Mouse (Mus musculus) embryonic facial prominence, embryonic 14.5 days (tissue): ENCODE data around the gene Cacna1i. TPM values are rescaled to one million over a fixed set of nuclear protein-coding genes. Genes with fewer than 3 reads are reported as not detected.
A peak's percentile ranks its signal among the peaks of the same experiment; 100 is the strongest.

Experiments used
- ATAC-seq: fragments of 200-750 bp; cut with Nextera tagmentation; 2 replicates; pipeline ENCODE4 v1.8.0; 2017; ENCODE audit warnings: low read depth, moderate number of reproducible peaks, moderate TSS enrichment
- DNase-seq: peaks from one replicate; pipeline ENCODE4 v3.0.0-alpha.2; 2015; ENCODE audit warnings: low spot score
- H3K27ac ChIP-seq: fragments of 300-500 bp; sonication (generic); replicated peaks from 2 replicates; pipeline ENCODE4 v1.5.1; 2014; ENCODE audit warnings: low read depth, mild to moderate bottlenecking, low read length, moderate library complexity
- H3K27me3 ChIP-seq: fragments of 300-500 bp; sonication (generic); replicated peaks from 2 replicates; pipeline ENCODE4 v1.6.1; 2014; ENCODE audit warnings: low read length; ENCODE audit not compliant: control insufficient read depth, insufficient read depth
- H3K36me3 ChIP-seq: fragments of 300-500 bp; sonication (generic); 2 replicates; pipeline ENCODE4 v1.6.1; 2014; ENCODE audit warnings: low read length, mixed read lengths; ENCODE audit not compliant: control insufficient read depth, insufficient read depth
- H3K4me1 ChIP-seq: fragments of 300-500 bp; sonication (generic); 2 replicates; pipeline ENCODE4 v1.6.1; 2014; ENCODE audit warnings: antibody characterized with exemption, low read length; ENCODE audit not compliant: control insufficient read depth, insufficient read depth
- H3K4me2 ChIP-seq: fragments of 300-500 bp; sonication (generic); 2 replicates; pipeline ENCODE4 v1.6.1; 2014; ENCODE audit warnings: low read depth, mild to moderate bottlenecking, low read length, moderate library complexity, mixed read lengths
- H3K4me3 ChIP-seq: fragments of 300-500 bp; sonication (generic); 2 replicates; pipeline ENCODE4 v1.5.1; 2014; ENCODE audit warnings: low read depth, mild to moderate bottlenecking, low read length
- H3K9ac ChIP-seq: fragments of 300-500 bp; sonication (generic); 2 replicates; pipeline ENCODE4 v1.6.1; 2014; ENCODE audit warnings: low read depth, mild to moderate bottlenecking, low read length, moderate library complexity, mixed read lengths
- H3K9me3 ChIP-seq: fragments of 300-500 bp; sonication (generic); 2 replicates; pipeline ENCODE4 v1.6.1; 2016; ENCODE audit warnings: low read length; ENCODE audit not compliant: control insufficient read depth
- WGBS: fragments of 180-500 bp; shearing (Covaris S2); extraction: QIAGEN DNeasy Blood & Tissue Kit; methylation state at CpG from one replicate; pipeline ENCODE4 v1.1.7; 2014; 5-methylcytosine and 5-hydroxymethylcytosine counted together
- polyA plus RNA-seq: library from polyadenylated mRNA; unstranded; fragments of >200 nt; fragmentation: Nextera tagmentation; extraction: Ambion mirVana; gene quantifications from 2 replicates; pipeline ENCODE4 v1.2.1, GENCODE M21; 2014

The Cacna1i gene
- polyA plus RNA-seq, 1 experiment from 2014 or later = 0.06 TPM

DNA sequence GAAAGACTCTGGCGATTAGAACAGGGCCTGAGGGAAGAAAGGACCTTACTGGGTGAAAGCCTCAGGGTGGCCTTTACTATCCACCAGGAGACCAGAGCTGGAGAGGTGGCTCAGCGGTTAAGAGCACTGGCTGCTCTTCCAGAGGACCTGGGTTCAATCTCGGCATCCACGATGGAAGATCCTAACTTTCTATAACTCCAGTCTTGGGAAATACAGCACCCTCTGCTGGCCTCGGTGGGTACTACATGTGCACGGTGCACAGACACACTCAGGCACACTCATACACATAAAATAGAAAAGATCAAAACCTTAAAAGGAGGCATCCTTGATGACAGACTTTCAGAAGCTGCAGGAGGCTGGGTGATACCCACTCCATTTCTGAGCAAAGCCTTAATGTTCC, 6.4 kb upstream of the Cacna1i start:
- 20% methylated on average over 6 of the region's 6 CpGs for WGBS
- DNase-seq = no peak
- no peaks in the 10 kb centered on the region for H3K36me3 ChIP-seq

DNA sequence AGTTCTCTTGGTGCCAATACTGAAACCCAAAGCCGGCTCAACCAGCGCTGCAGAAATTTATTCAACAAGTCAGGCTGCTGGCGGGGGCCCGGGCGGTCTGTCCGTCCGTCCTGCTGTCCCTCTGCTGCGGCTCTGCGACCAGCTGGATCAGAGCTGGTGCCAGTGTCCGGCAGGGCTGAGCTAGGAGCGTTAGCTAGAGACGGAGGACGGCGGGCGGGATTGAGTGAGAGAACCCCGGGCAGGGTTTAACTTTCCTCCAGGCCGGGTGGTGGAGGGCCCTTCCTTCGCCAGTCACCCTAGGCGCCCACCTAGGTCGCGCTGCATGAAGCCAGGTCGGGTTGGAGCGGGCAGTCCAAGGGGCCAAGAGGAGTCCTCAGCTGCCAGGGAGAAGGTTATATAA, 998 bp downstream of the Cacna1i start:
- peak overlapping the region; percentile 92 for H3K4me2 ChIP-seq
- no peak overlapping the region for H3K9ac ChIP-seq
- H3K4me1 ChIP-seq = no peaks in the 10 kb centered on the region
- no peak overlapping the region for H3K27ac ChIP-seq
- no peaks in the 10 kb centered on the region for H3K9me3 ChIP-seq
- DNase-seq (no peak), ATAC-seq (no peak)
- H3K4me3 ChIP-seq = peak overlapping the region; percentile 51
- 1% methylated on average over 19 of the region's 23 CpGs for WGBS
- H3K27me3 ChIP-seq = peaks cover 70% of the 10 kb centered on the region
- no peaks in the 10 kb centered on the region for H3K36me3 ChIP-seq

More for the DNA sequence above, 6.4 kb upstream of the Cacna1i start:
- Histone ChIP-seq H3K9ac (no peak overlapping the region), H3K9me3 (no peaks in the 10 kb centered on the region), H3K4me2 (no peak overlapping the region), H3K27ac (no peak overlapping the region), H3K4me3 (no peak overlapping the region), H3K4me1 (no peaks in the 10 kb centered on the region), H3K27me3 (peaks cover 26% of the 10 kb centered on the region)
- no peak for ATAC-seq

GRCm38 (mm10) chr15:80289436-80289835, 2.4 kb downstream of the Cacna1i start:
- no peaks in the 10 kb centered on the region for H3K36me3 ChIP-seq
- H3K9ac ChIP-seq = no peak overlapping the region
- H3K4me1 ChIP-seq = no peaks in the 10 kb centered on the region
- no peaks in the 10 kb centered on the region for H3K9me3 ChIP-seq
- H3K4me2 ChIP-seq = no peak overlapping the region
- H3K27ac ChIP-seq = no peak overlapping the region
- peaks cover 58% of the 10 kb centered on the region for H3K27me3 ChIP-seq
- 6% methylated on average over 10 of the region's 10 CpGs for WGBS
- H3K4me3 ChIP-seq = no peak overlapping the region
- DNase-seq (peak; percentile 65), ATAC-seq (no peak)

- no peak overlapping the region for H3K9ac ChIP-seq
- no peak overlapping the region for H3K4me3 ChIP-seq
- no peak for ATAC-seq
- no peaks in the 10 kb centered on the region for H3K9me3 ChIP-seq
- H3K4me1 ChIP-seq = no peaks in the 10 kb centered on the region
- H3K4me2 ChIP-seq = no peak overlapping the region
- no peak overlapping the region for H3K27ac ChIP-seq
- no peaks in the 10 kb centered on the region for H3K27me3 ChIP-seq
- no peak for DNase-seq
- H3K36me3 ChIP-seq = no peaks in the 10 kb centered on the region
- 97% methylated on average over 1 of the region's 1 CpGs for WGBS
Measured at GRCm38 (mm10) chr15:80297146-80297545, 10.1 kb downstream of the Cacna1i start.

DNA sequence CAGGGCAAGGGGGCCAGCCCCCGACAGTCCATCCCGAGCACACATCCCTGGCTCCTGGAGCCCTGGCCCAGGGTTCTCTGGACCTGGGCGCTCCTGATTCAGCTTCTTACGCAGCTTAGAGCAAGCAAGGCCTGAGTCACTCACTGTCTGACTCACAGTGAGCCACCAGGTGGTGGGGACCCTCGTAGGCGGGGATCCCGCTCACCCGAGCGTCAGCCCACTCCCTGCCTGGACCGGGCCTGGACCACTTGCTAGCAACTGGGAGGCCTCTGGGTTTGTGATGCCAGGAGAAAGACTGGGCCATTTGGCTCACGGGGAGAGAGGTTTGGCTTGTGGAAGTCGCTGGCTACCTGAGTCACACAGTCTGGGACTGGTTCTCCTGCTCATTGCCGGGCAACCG, 16.7 kb downstream of the Cacna1i start:
- 74% methylated on average over 14 of the region's 14 CpGs for WGBS
- Histone ChIP-seq H3K9ac (no peak overlapping the region), H3K4me1 (no peaks in the 10 kb centered on the region), H3K4me3 (no peak overlapping the region), H3K9me3 (no peaks in the 10 kb centered on the region), H3K27ac (no peak overlapping the region), H3K36me3 (no peaks in the 10 kb centered on the region), H3K27me3 (no peaks in the 10 kb centered on the region), H3K4me2 (no peak overlapping the region)
- DNase-seq (no peak), ATAC-seq (no peak)

- 79% methylated on average over 12 of the region's 12 CpGs for WGBS
- H3K27me3 ChIP-seq = no peaks in the 10 kb centered on the region
- H3K27ac ChIP-seq = no peak overlapping the region
- H3K9ac ChIP-seq = no peak overlapping the region
- no peaks in the 10 kb centered on the region for H3K36me3 ChIP-seq
- H3K9me3 ChIP-seq = no peaks in the 10 kb centered on the region
- DNase-seq (no peak), ATAC-seq (no peak)
- H3K4me3 ChIP-seq = no peak overlapping the region
- H3K4me1 ChIP-seq = no peaks in the 10 kb centered on the region
- H3K4me2 ChIP-seq = no peak overlapping the region
Measured at GRCm38 (mm10) chr15:80304188-80304587, 17.1 kb downstream of the Cacna1i start.

DNA sequence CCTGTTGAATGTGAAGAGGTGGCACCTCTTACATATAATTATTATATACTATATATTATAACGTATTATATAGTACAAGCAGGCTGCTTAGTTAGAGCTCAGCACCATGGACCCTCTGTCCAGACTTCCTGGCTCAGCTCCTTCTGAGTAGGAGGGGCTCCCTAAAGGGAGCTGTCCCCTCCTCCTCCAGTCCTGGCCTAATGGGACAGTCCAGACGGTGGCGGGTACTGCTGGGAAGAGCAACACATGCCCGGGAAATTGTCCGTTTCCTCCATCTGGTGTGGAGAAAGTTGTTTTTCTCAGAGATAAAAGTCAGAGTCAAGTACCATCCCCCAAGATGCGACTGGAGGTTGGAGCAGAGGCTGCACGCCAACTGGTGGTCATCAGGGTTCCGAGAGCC, 19.1 kb downstream of the Cacna1i start:
- DNase-seq = no peak
- no peak for ATAC-seq
- 40% methylated on average over 8 of the region's 8 CpGs for WGBS
- H3K36me3 ChIP-seq = no peaks in the 10 kb centered on the region
- H3K4me1 ChIP-seq = no peaks in the 10 kb centered on the region
- H3K27ac ChIP-seq = no peak overlapping the region
- no peak overlapping the region for H3K4me2 ChIP-seq
- H3K9ac ChIP-seq = no peak overlapping the region
- no peaks in the 10 kb centered on the region for H3K27me3 ChIP-seq
- no peaks in the 10 kb centered on the region for H3K9me3 ChIP-seq
- H3K4me3 ChIP-seq = no peak overlapping the region

DNA sequence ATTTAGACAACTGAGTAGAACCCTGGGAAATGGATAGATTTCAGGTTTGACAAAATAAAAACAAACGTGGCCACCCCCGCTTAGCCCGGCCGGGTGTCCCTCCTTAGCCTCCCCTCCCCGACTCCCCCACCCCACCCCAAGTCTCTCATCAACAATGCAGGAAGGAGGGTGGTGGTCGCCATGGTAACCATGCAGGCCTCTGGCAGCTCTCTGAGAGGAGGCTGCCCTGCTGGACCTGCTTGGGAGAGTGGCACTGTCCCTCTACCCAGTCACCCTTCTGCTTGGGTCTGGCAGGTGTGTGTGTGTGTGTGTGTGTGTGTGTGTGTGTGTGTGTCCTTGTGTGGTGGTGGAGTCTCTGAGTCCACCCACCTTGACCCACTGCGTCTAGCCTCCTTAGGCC, 27.7 kb downstream of the Cacna1i start:
- Histone ChIP-seq H3K9ac (no peak overlapping the region), H3K27me3 (no peaks in the 10 kb centered on the region), H3K9me3 (no peaks in the 10 kb centered on the region), H3K36me3 (no peaks in the 10 kb centered on the region), H3K4me1 (no peaks in the 10 kb centered on the region; the same call in 1 of the 2 replicates), H3K4me3 (no peak overlapping the region), H3K27ac (no peak overlapping the region), H3K4me2 (no peak overlapping the region)
- ATAC-seq (no peak), DNase-seq (no peak)
- 14% methylated on average over 4 of the region's 7 CpGs for WGBS

DNA sequence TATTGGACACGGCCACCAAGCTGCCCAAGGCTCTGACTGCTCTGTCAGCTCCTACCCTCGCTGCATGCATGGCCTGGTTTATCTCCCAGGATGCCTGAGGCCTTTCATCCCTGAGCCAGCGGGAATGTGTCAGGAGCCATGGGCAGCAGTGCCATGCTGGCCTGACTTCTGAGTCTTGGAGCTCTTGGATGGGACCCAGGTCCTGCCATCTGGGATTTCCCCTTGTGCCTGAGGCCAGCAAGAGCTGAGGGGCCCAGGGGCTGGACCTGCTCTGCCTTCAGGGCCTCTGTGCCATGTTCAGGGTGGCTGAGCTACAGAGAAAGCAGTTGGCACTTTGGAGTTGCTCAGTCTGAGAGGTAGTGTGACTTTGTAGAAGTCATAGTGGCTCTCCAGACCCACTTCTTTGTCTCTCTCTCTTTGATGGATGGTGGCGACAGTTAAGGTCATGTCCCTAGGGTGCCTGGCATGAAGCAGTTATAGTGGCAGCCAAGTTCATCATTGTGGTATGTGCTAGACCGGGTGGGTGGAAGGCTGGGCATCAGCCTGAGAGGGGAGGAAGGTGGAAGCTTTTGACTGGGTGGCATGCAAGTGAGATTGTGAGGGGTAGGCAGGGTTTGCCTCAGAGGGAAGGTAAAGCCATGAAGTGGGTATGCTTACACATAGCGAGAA, 30.1 kb downstream of the Cacna1i start:
- ATAC-seq = no peak
- DNase-seq = no peak
- 74% methylated on average over 6 of the region's 6 CpGs for WGBS
- Histone ChIP-seq H3K27me3 (no peaks in the 10 kb centered on the region), H3K9ac (no peak overlapping the region), H3K36me3 (no peaks in the 10 kb centered on the region), H3K9me3 (no peaks in the 10 kb centered on the region), H3K4me1 (no peaks in the 10 kb centered on the region; the same call in 1 of the 2 replicates), H3K4me3 (no peak overlapping the region), H3K4me2 (no peak overlapping the region), H3K27ac (no peak overlapping the region)
